Mouse (Mus musculus): Measurements from ENCODE around the gene Bid. TPM values are rescaled to one million over a fixed set of nuclear protein-coding genes. Genes with fewer than 3 reads are reported as not detected.
"Not testable (repeated sequence)": the region's sequence is repeated elsewhere in the genome, so short reads cannot be mapped to it uniquely, and the experiment has no call there.

Gene Bid
- polyA plus RNA-seq, 1 experiment from 2014 or later = 48.2 TPM

- H3K4me2 ChIP-seq = peak overlapping the region; percentile 98
- peak overlapping the region; percentile 84 for H3K4me3 ChIP-seq (ENCODE audit: low read depth, low read length)
- peaks cover 47% of the 10 kb centered on the region for H3K4me1 ChIP-seq (replicated peaks; ENCODE audit: control insufficient read depth, insufficient read depth, low read length)
- H3K27me3 ChIP-seq (replicated peaks; ENCODE audit: control insufficient read depth, insufficient read depth, low read length) = no peaks in the 10 kb centered on the region
- WGBS = 34% methylated on average over 4 of the region's 4 CpGs
- ATAC-seq (replicated peaks; ENCODE audit: low FRiP score) (peak; percentile 53), DNase-seq (ENCODE audit: low spot score) (no peak)
- peak overlapping the region; percentile 74 for H3K9ac ChIP-seq (ENCODE audit: low read depth, low read length)
- no peaks in the 10 kb centered on the region for H3K9me3 ChIP-seq (ENCODE audit: control insufficient read depth, low read length)
- peak overlapping the region; percentile 81 for H3K27ac ChIP-seq (ENCODE audit: low read depth, low read length)
- no peaks in the 10 kb centered on the region for H3K36me3 ChIP-seq (ENCODE audit: control insufficient read depth, insufficient read depth, low read length)
Measured at GRCm38 (mm10) chr6:120914533-120914910, 2.1 kb downstream of the Bid start.

GRCm38 (mm10) chr6:120913783-120914182, 2.9 kb downstream of the Bid start:
- Histone ChIP-seq H3K4me3 (ENCODE audit: low read depth, low read length) (no peak overlapping the region), H3K9me3 (ENCODE audit: control insufficient read depth, low read length) (no peaks in the 10 kb centered on the region), H3K9ac (ENCODE audit: low read depth, low read length) (no peak overlapping the region), H3K27ac (ENCODE audit: low read depth, low read length) (peak overlapping the region; percentile 81), H3K36me3 (ENCODE audit: control insufficient read depth, insufficient read depth, low read length) (no peaks in the 10 kb centered on the region), H3K27me3 (replicated peaks; ENCODE audit: control insufficient read depth, insufficient read depth, low read length) (no peaks in the 10 kb centered on the region), H3K4me2 (no peak overlapping the region; the same call in 1 of the 2 replicates), H3K4me1 (replicated peaks; ENCODE audit: control insufficient read depth, insufficient read depth, low read length) (peaks cover 47% of the 10 kb centered on the region)
- 74% methylated on average over 8 of the region's 8 CpGs for WGBS
- DNase-seq (ENCODE audit: low spot score) (no peak), ATAC-seq (replicated peaks; ENCODE audit: low FRiP score) (no peak)

GRCm38 (mm10) chr6:120912931-120913330, 3.7 kb downstream of the Bid start:
- Histone ChIP-seq H3K36me3 (ENCODE audit: control insufficient read depth, insufficient read depth, low read length) (no peaks in the 10 kb centered on the region), H3K4me1 (replicated peaks; ENCODE audit: control insufficient read depth, insufficient read depth, low read length) (peaks cover 47% of the 10 kb centered on the region), H3K4me3 (ENCODE audit: low read depth, low read length) (no peak overlapping the region), H3K9ac (ENCODE audit: low read depth, low read length) (no peak overlapping the region), H3K27me3 (replicated peaks; ENCODE audit: control insufficient read depth, insufficient read depth, low read length) (no peaks in the 10 kb centered on the region), H3K4me2 (no peak overlapping the region), H3K27ac (ENCODE audit: low read depth, low read length) (0 out of 2 replicates have a peak overlapping the region, but pooled peaks have one; percentile 32), H3K9me3 (ENCODE audit: control insufficient read depth, low read length) (no peaks in the 10 kb centered on the region)
- 74% methylated on average over 2 of the region's 2 CpGs for WGBS
- ATAC-seq (replicated peaks; ENCODE audit: low FRiP score) (no peak), DNase-seq (ENCODE audit: low spot score) (no peak)

- ATAC-seq (replicated peaks; ENCODE audit: low FRiP score) (no peak), DNase-seq (ENCODE audit: low spot score) (no peak)
- no peak overlapping the region for H3K4me3 ChIP-seq (ENCODE audit: low read depth, low read length)
- H3K27ac ChIP-seq (ENCODE audit: low read depth, low read length) = peak overlapping the region; percentile 23; the same call in 1 of the 2 replicates
- no peaks in the 10 kb centered on the region for H3K9me3 ChIP-seq (ENCODE audit: control insufficient read depth, low read length)
- 59% methylated on average over 13 of the region's 13 CpGs for WGBS
- H3K27me3 ChIP-seq (replicated peaks; ENCODE audit: control insufficient read depth, insufficient read depth, low read length) = no peaks in the 10 kb centered on the region
- H3K4me2 ChIP-seq = 0 out of 2 replicates have a peak overlapping the region, but pooled peaks have one; percentile 16
- H3K4me1 ChIP-seq (replicated peaks; ENCODE audit: control insufficient read depth, insufficient read depth, low read length) = peaks cover 47% of the 10 kb centered on the region
- H3K36me3 ChIP-seq (ENCODE audit: control insufficient read depth, insufficient read depth, low read length) = no peaks in the 10 kb centered on the region
- H3K9ac ChIP-seq (ENCODE audit: low read depth, low read length) = no peak overlapping the region
Measured at GRCm38 (mm10) chr6:120911213-120912007, 5.2 kb downstream of the Bid start.

- ATAC-seq (replicated peaks; ENCODE audit: low FRiP score) (no peak), DNase-seq (ENCODE audit: low spot score) (no peak)
- Histone ChIP-seq H3K9ac (ENCODE audit: low read depth, low read length) (no peak overlapping the region), H3K4me3 (ENCODE audit: low read depth, low read length) (no peak overlapping the region), H3K36me3 (ENCODE audit: control insufficient read depth, insufficient read depth, low read length) (no peaks in the 10 kb centered on the region), H3K27me3 (replicated peaks; ENCODE audit: control insufficient read depth, insufficient read depth, low read length) (no peaks in the 10 kb centered on the region), H3K9me3 (ENCODE audit: control insufficient read depth, low read length) (no peaks in the 10 kb centered on the region), H3K4me2 (no peak overlapping the region), H3K4me1 (replicated peaks; ENCODE audit: control insufficient read depth, insufficient read depth, low read length) (peaks cover 30% of the 10 kb centered on the region), H3K27ac (ENCODE audit: low read depth, low read length) (no peak overlapping the region)
- 77% methylated on average over 3 of the region's 3 CpGs for WGBS
Measured at GRCm38 (mm10) chr6:120909501-120909900, 7.2 kb downstream of the Bid start.

- not testable (repeated sequence) for H3K9ac ChIP-seq (ENCODE audit: low read depth, low read length); H3K4me3 ChIP-seq (ENCODE audit: low read depth, low read length); H3K9me3 ChIP-seq (ENCODE audit: control insufficient read depth, low read length); H3K36me3 ChIP-seq (ENCODE audit: control insufficient read depth, insufficient read depth, low read length); H3K27me3 ChIP-seq (replicated peaks; ENCODE audit: control insufficient read depth, insufficient read depth, low read length); H3K4me2 ChIP-seq; H3K27ac ChIP-seq (ENCODE audit: low read depth, low read length); DNase-seq (ENCODE audit: low spot score); ATAC-seq (replicated peaks; ENCODE audit: low FRiP score)
- whole genome bisulfite sequencing = 82% methylated on average over 9 of the region's 10 CpGs
- H3K4me1 ChIP-seq (replicated peaks; ENCODE audit: control insufficient read depth, insufficient read depth, low read length) = peaks cover 21% of the 10 kb centered on the region
Measured at GRCm38 (mm10) chr6:120907876-120908597, 8.6 kb downstream of the Bid start.

GRCm38 (mm10) chr6:120906521-120906920, 10.1 kb downstream of the Bid start:
- Histone ChIP-seq H3K4me1 (replicated peaks; ENCODE audit: control insufficient read depth, insufficient read depth, low read length) (peaks cover 8% of the 10 kb centered on the region), H3K36me3 (ENCODE audit: control insufficient read depth, insufficient read depth, low read length) (no peaks in the 10 kb centered on the region), H3K9ac (ENCODE audit: low read depth, low read length) (no peak overlapping the region), H3K27ac (ENCODE audit: low read depth, low read length) (no peak overlapping the region), H3K4me3 (ENCODE audit: low read depth, low read length) (no peak overlapping the region), H3K9me3 (ENCODE audit: control insufficient read depth, low read length) (no peaks in the 10 kb centered on the region), H3K27me3 (replicated peaks; ENCODE audit: control insufficient read depth, insufficient read depth, low read length) (no peaks in the 10 kb centered on the region), H3K4me2 (no peak overlapping the region)
- ATAC-seq (replicated peaks; ENCODE audit: low FRiP score) = no peak
- DNase-seq (ENCODE audit: low spot score) = no peak
- 92% methylated on average over 6 of the region's 6 CpGs for WGBS

- Histone ChIP-seq H3K9me3 (ENCODE audit: control insufficient read depth, low read length) (no peaks in the 10 kb centered on the region), H3K36me3 (ENCODE audit: control insufficient read depth, insufficient read depth, low read length) (no peaks in the 10 kb centered on the region), H3K27ac (ENCODE audit: low read depth, low read length) (no peak overlapping the region), H3K4me2 (no peak overlapping the region), H3K9ac (ENCODE audit: low read depth, low read length) (no peak overlapping the region), H3K4me1 (replicated peaks; ENCODE audit: control insufficient read depth, insufficient read depth, low read length) (peaks cover 4% of the 10 kb centered on the region), H3K27me3 (replicated peaks; ENCODE audit: control insufficient read depth, insufficient read depth, low read length) (no peaks in the 10 kb centered on the region), H3K4me3 (ENCODE audit: low read depth, low read length) (no peak overlapping the region)
- no peak for DNase-seq (ENCODE audit: low spot score)
- WGBS = 85% methylated on average over 5 of the region's 5 CpGs
- no peak for ATAC-seq (replicated peaks; ENCODE audit: low FRiP score)
Measured at GRCm38 (mm10) chr6:120905111-120905510, 11.5 kb downstream of the Bid start.

Data from liver, embryonic 11.5 days (tissue).